Mouse (Mus musculus) midbrain, postnatal 0 days (tissue): ENCODE results near the gene Olfr718-ps1. TPM values are rescaled to one million over a fixed set of nuclear protein-coding genes. Genes with fewer than 3 reads are reported as not detected.

ENCODE experiments used
- ATAC-seq: fragments of 200-750 bp; cut with Nextera tagmentation; 2 replicates; pipeline ENCODE4 v1.8.0; 2017; ENCODE audit warnings: moderate number of reproducible peaks, mild to moderate bottlenecking, moderate TSS enrichment, moderate library complexity; ENCODE audit not compliant: low FRiP score
- DNase-seq: peaks from one replicate; pipeline ENCODE4 v3.0.0-alpha.2; 2015; ENCODE audit warnings: low spot score
- H3K27ac ChIP-seq: fragments of 300-500 bp; sonication (generic); 2 replicates; pipeline ENCODE4 v1.5.1; 2014; ENCODE audit warnings: low read depth, mild to moderate bottlenecking, low read length, mixed read lengths
- H3K27me3 ChIP-seq: fragments of 300-500 bp; sonication (generic); 2 replicates; pipeline ENCODE4 v1.6.1; 2014; ENCODE audit warnings: low read length, control low read depth, mixed read lengths; ENCODE audit not compliant: insufficient read depth
- H3K36me3 ChIP-seq: fragments of 300-500 bp; sonication (generic); 2 replicates; pipeline ENCODE4 v1.6.1; 2014; ENCODE audit warnings: low read length, control low read depth, mixed read lengths; ENCODE audit not compliant: insufficient read depth
- H3K4me1 ChIP-seq: fragments of 300-500 bp; sonication (generic); 2 replicates; pipeline ENCODE4 v1.6.1; 2014; ENCODE audit warnings: mild to moderate bottlenecking, control low read depth, antibody characterized with exemption, low read length, mixed read lengths; ENCODE audit not compliant: insufficient read depth
- H3K4me2 ChIP-seq: fragments of 300-500 bp; sonication (generic); 2 replicates; pipeline ENCODE4 v1.6.1; 2014; ENCODE audit warnings: low read depth, mild to moderate bottlenecking, low read length, mixed read lengths; ENCODE audit not compliant: poor library complexity, severe bottlenecking
- H3K4me3 ChIP-seq: fragments of 300-500 bp; sonication (generic); 2 replicates; pipeline ENCODE4 v1.5.1; 2014; ENCODE audit warnings: low read depth, mild to moderate bottlenecking, low read length, moderate library complexity
- H3K9ac ChIP-seq: fragments of 300-500 bp; sonication (generic); replicated peaks from 2 replicates; pipeline ENCODE4 v1.6.1; 2014; ENCODE audit warnings: mild to moderate bottlenecking, low read length, moderate library complexity, mixed read lengths; ENCODE audit not compliant: poor library complexity, severe bottlenecking
- H3K9me3 ChIP-seq: fragments of 300-500 bp; sonication (generic); 2 replicates; pipeline ENCODE4 v1.6.1; 2016; ENCODE audit warnings: low read length, control low read depth
- CTCF ChIP-seq: IDR thresholded peaks from 2 replicates; pipeline ENCODE4 v1.5.1; 2016; ENCODE audit warnings: antibody characterized with exemption, mild to moderate bottlenecking
- WGBS: fragments of 180-500 bp; shearing (Covaris S2); extraction: QIAGEN DNeasy Blood & Tissue Kit; methylation state at CpG from one replicate; pipeline ENCODE4 v1.1.7; 2014; 5-methylcytosine and 5-hydroxymethylcytosine counted together
- polyA plus RNA-seq: library from polyadenylated mRNA; unstranded; fragments of >200 nt; fragmentation: Nextera tagmentation; extraction: Ambion mirVana; gene quantifications from 2 replicates; pipeline ENCODE4 v1.2.1, GENCODE M21; 2015
- total RNA-seq: library from RNA; depleted of rRNA; stranded (reverse); fragments of >200 nt; gene quantifications from 2 replicates; pipeline ENCODE4 v1.2.3, GENCODE M21; 2014

Olfr718-ps1 gene
- total and polyA plus RNA-seq, 2 experiments from 2014 or later: not detected

DNA sequence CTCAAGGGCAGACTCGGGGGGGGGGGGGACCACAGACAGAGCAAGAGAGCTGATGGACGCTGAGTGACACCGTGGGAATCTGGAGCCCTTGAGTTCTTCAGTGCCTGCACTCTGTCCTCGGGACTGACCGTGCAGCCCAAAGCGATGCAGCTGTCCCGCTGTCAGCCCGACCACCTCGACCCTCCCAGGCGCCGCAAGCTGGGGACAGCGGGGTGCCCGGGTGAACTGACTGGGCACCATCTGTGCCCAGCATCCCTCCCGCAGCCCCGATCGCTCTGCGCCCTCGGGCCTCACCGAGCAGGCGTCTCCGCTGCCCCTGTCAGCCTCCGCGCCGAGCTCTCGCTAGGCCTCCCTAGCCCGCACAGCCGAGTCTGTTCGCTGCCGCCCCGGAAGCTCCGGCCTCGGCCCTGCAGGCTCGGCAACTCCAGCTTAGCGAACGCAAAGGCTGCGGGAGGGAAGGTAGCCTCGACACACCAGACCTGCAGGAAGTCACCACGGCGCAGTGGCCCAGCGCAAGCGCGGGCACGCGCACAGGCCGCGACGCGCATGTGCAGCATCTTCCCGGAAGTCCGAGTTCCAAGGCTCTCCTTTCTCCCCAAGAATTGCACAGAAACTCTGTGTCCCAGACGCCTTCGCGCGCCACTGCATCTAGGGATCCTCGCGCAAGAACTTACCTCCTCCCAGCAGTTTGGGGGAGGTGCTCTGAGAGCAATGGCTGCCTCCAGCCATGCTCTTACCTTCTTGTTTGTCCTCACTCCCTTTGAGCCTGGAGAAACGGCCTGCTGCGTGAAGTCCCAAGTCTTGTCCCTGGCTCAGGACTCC is 33.1 kb upstream of the Olfr718-ps1 start, which contains the start of the genes Rbak and Spdye4b:
Gene Rbak (minus strand): TSS at position 521 of the 822 bp plus-strand sequence.
Gene Spdye4b (plus strand): TSS at position 763 of the 822 bp plus-strand sequence.
- peak within 1 kb of the TSS; percentile 77 for H3K9ac ChIP-seq
- peak; percentile 7; the same call in 1 of the 2 replicates for TF ChIP-seq CTCF
- H3K4me3 ChIP-seq: peak within 1 kb of the TSS; percentile 60
- peak within 1 kb of the TSS; percentile 77 for H3K27ac ChIP-seq
- H3K9me3 ChIP-seq: no peaks in the 10 kb centered on the region
- H3K4me2 ChIP-seq: peak within 1 kb of the TSS; percentile 77
- H3K27me3 ChIP-seq: no peaks in the 10 kb centered on the region
- peaks cover 18% of the 10 kb centered on the region for H3K36me3 ChIP-seq
- peaks cover 4% of the 10 kb centered on the region; the same call in 1 of the 2 replicates for H3K4me1 ChIP-seq
- under 1% methylated on average over 56 of the region's 58 CpGs for WGBS
- ATAC-seq (peak; percentile 94), DNase-seq (peak; percentile 98)

DNA sequence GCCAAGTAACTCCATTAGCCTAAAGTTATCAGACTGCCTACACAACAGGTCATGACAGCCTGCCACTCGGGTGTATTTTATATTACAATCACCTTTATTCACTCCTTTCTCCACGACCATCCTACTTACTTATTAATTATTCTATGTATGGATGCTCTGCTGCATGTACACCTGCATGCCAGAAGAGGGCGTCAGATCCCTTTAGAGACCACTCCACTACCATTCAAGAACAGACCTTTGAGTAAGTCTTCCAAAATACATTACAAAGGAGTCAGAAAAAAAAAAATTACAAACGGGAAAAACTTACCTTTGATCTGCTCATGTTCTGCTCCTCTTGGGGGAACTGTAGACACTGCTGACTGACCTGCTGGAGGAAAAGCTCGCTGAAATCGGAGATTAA is 31.8 kb upstream of the Olfr718-ps1 start:
- peak; percentile 65 for TF ChIP-seq CTCF
- WGBS: 27% methylated on average over 6 of the region's 6 CpGs
- peak; percentile 16 for DNase-seq
- peaks cover 31% of the 10 kb centered on the region for H3K36me3 ChIP-seq
- H3K4me3 ChIP-seq: no peak overlapping the region
- peak overlapping the region; percentile 77 for H3K4me2 ChIP-seq
- H3K27ac ChIP-seq: no peak overlapping the region
- H3K27me3 ChIP-seq: no peaks in the 10 kb centered on the region
- H3K4me1 ChIP-seq: peaks cover 4% of the 10 kb centered on the region; the same call in 1 of the 2 replicates
- H3K9me3 ChIP-seq: no peaks in the 10 kb centered on the region
- H3K9ac ChIP-seq: no peak overlapping the region
- ATAC-seq: no peak

- Histone ChIP-seq H3K36me3 (peaks cover 42% of the 10 kb centered on the region), H3K27ac (no peak overlapping the region), H3K4me3 (no peak overlapping the region), H3K4me2 (no peak overlapping the region), H3K9me3 (no peaks in the 10 kb centered on the region), H3K4me1 (peaks cover 4% of the 10 kb centered on the region; the same call in 1 of the 2 replicates), H3K27me3 (no peaks in the 10 kb centered on the region), H3K9ac (no peak overlapping the region)
- WGBS: 94% methylated on average over 3 of the region's 3 CpGs
- DNase-seq: no peak
- peak; percentile 26 for TF ChIP-seq CTCF
- ATAC-seq: no peak
Observed at GRCm38 (mm10) chr5:143177541-143178200, 30.3 kb upstream of the Olfr718-ps1 start.

- 97% methylated on average over 4 of the region's 4 CpGs for WGBS
- no peak for ATAC-seq
- H3K4me2 ChIP-seq: no peak overlapping the region
Observed at GRCm38 (mm10) chr5:143175970-143176369, 28.6 kb upstream of the Olfr718-ps1 start.

DNA sequence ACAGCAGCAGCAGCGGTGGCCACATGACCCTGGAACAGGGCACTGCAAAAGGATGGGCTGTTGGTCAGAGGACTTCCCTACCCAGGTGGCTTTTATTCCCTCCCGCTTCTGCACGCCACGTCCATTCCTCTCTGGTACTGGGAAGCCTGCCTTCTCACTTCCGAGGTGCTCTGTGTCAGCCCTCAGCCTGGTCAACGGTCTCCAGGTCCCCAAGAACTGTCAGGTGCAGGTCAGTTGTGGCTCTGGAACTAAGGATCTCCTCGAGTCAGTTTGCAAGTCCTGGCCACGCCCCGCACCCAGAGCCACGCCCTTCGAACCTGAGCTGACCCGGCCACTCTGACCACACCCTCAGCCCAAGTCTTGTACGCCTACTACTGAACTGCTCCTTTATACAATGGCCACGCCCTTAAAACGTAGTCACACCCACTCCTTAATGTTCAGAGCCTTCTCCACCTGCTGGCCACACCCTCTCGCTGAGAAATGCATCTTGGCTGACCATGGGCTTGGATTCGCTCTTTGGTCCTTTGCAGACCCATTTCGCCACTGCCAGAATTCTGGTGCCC is 18.2 kb upstream of the Olfr718-ps1 start:
- Histone ChIP-seq H3K9ac (no peak overlapping the region), H3K27ac (no peak overlapping the region), H3K4me1 (no peaks in the 10 kb centered on the region), H3K9me3 (no peaks in the 10 kb centered on the region), H3K4me3 (no peak overlapping the region), H3K27me3 (no peaks in the 10 kb centered on the region), H3K36me3 (no peaks in the 10 kb centered on the region), H3K4me2 (no peak overlapping the region)
- TF ChIP-seq CTCF: no peak
- ATAC-seq (no peak), DNase-seq (no peak)
- WGBS: 11% methylated on average over 18 of the region's 18 CpGs

More at GRCm38 (mm10) chr5:143175970-143176369, 28.6 kb upstream of the Olfr718-ps1 start:
- H3K9ac ChIP-seq: no peak overlapping the region
- DNase-seq: no peak
- H3K27me3 ChIP-seq: no peaks in the 10 kb centered on the region
- H3K4me3 ChIP-seq: no peak overlapping the region
- no peak overlapping the region for H3K27ac ChIP-seq
- peaks cover 52% of the 10 kb centered on the region for H3K36me3 ChIP-seq
- TF ChIP-seq CTCF: no peak
- no peaks in the 10 kb centered on the region for H3K9me3 ChIP-seq
- H3K4me1 ChIP-seq: peaks cover 4% of the 10 kb centered on the region; the same call in 1 of the 2 replicates
